In genomic region chr1:184845111-184846071, GRCm38 (mm10) we compare ENCODE assay signal across 8 mouse cellular contexts. TPM values are rescaled to one million over a fixed set of nuclear protein-coding genes. Genes with fewer than 3 reads are reported as not detected.
A peak's percentile ranks its signal among the peaks of the same experiment; 100 is the strongest.
DNase-seq lines count a peak whose midpoint lies in the region; ATAC-seq and TF ChIP-seq lines count a peak whose summit lies in the region.

No protein-coding gene starts in this region.

- peak overlapping the region; percentile 82 for H3K27ac ChIP-seq in heart, embryonic 11.5 days (ENCODE audit: low read depth, low read length)
- peak overlapping the region; percentile 91 for H3K27ac ChIP-seq in kidney, embryonic 15.5 days

- peak; percentile 97 for ATAC-seq in erythroblast, adult 5-6 weeks (replicated peaks; ENCODE audit: low FRiP score, poor library complexity, severe bottlenecking)
- ATAC-seq in heart, embryonic 11.5 days (replicated peaks; ENCODE audit: insufficient number of reproducible peaks, low FRiP score, low TSS enrichment), result peak; percentile 98
- ATAC-seq in kidney, embryonic 15.5 days (replicated peaks; ENCODE audit: low FRiP score), result peak; percentile 98

- TF ChIP-seq CTCF in C2C12 (IDR thresholded peaks at IDR 0.05; ENCODE audit: control insufficient read depth, insufficient read depth, insufficient read length), result no peak
- TF ChIP-seq CTCF in brain, embryonic 14.5 days (IDR thresholded peaks at IDR 0.05; ENCODE audit: borderline replicate concordance, extremely low read depth, insufficient read depth, insufficient read length), result no peak

- no peaks in the 10 kb centered on the region for H3K36me3 ChIP-seq in C2C12 (ENCODE audit: control insufficient read depth, insufficient read depth)
- no peaks in the 10 kb centered on the region for H3K36me3 ChIP-seq in heart, embryonic 11.5 days (ENCODE audit: control insufficient read depth, insufficient read depth, low read length)
- peaks cover 2% of the 10 kb centered on the region for H3K36me3 ChIP-seq in kidney, embryonic 15.5 days

- H3K9me3 ChIP-seq in heart, embryonic 11.5 days (replicated peaks; ENCODE audit: control insufficient read depth, low read length), result no peaks in the 10 kb centered on the region
- no peaks in the 10 kb centered on the region for H3K9me3 ChIP-seq in kidney, embryonic 15.5 days (replicated peaks)

- WGBS in heart, embryonic 11.5 days (ENCODE audit: insufficient replicate concordance), result under 1% methylated on average over 67 of the region's 67 CpGs
- under 1% methylated on average over 67 of the region's 67 CpGs for WGBS in kidney, embryonic 15.5 days

- peaks cover 13% of the 10 kb centered on the region for H3K4me1 ChIP-seq in heart, embryonic 11.5 days (ENCODE audit: control insufficient read depth, insufficient read depth, low read length)
- peaks cover 29% of the 10 kb centered on the region for H3K4me1 ChIP-seq in kidney, embryonic 15.5 days

- H3ac ChIP-seq in C2C12 (ENCODE audit: control insufficient read depth, insufficient read length, low read depth), result peak overlapping the region; percentile 78

- peak overlapping the region; percentile 93 for H3K9ac ChIP-seq in heart, embryonic 11.5 days (ENCODE audit: low read depth, low read length)
- H3K9ac ChIP-seq in kidney, embryonic 15.5 days, result peak overlapping the region; percentile 89

- peak overlapping the region; percentile 89 for H3K4me2 ChIP-seq in heart, embryonic 11.5 days
- peak overlapping the region; percentile 96 for H3K4me2 ChIP-seq in kidney, embryonic 15.5 days

- H3K79me3 ChIP-seq in C2C12 (ENCODE audit: low read depth), result no peaks in the 10 kb centered on the region

- no peaks in the 10 kb centered on the region for H3K27me3 ChIP-seq in C2C12 (ENCODE audit: control insufficient read depth, insufficient read depth, insufficient read length)
- peaks cover 17% of the 10 kb centered on the region; the same call in 1 of the 2 replicates for H3K27me3 ChIP-seq in heart, embryonic 11.5 days (ENCODE audit: control insufficient read depth, insufficient read depth, low read length)
- peaks cover 13% of the 10 kb centered on the region for H3K27me3 ChIP-seq in kidney, embryonic 15.5 days

- DNase-seq in brain, embryonic 14.5 days (ENCODE audit: low read depth), result peak; percentile 94
- peak; percentile 95 for DNase-seq in liver
- peak; percentile 49 to 83 for DNase-seq in monocyte, adult 2 months (ENCODE audit: low read depth in 1 of 2, low spot score in 2 of 2)
- DNase-seq in spleen, postnatal 14 days (ENCODE audit: low spot score in 2 of 2), result peak; percentile 81 to 84

- peaks cover 5% of the 10 kb centered on the region for H3K79me2 ChIP-seq in C2C12 (ENCODE audit: control insufficient read depth, insufficient read depth)

- TF ChIP-seq POLR2A in brain, embryonic 14.5 days (IDR thresholded peaks at IDR 0.05; ENCODE audit: borderline replicate concordance, extremely low read depth, insufficient read depth, insufficient read length, poor library complexity, severe bottlenecking), result peak; percentile 67; the same call in 1 of the 2 replicates

- H3K4me3 ChIP-seq in C2C12 (ENCODE audit: insufficient read depth, poor library complexity, severe bottlenecking), result peak overlapping the region; percentile 75
- peak overlapping the region; percentile 87 for H3K4me3 ChIP-seq in heart, embryonic 11.5 days (ENCODE audit: low read depth, low read length)
- H3K4me3 ChIP-seq in kidney, embryonic 15.5 days (replicated peaks), result peak overlapping the region; percentile 73

TF ChIP-seq in C2C12, 6 proteins besides CTCF, POLR2A, EP300 and RAD21:
- TF ChIP-seq MYOD1 (IDR thresholded peaks at IDR 0.05; ENCODE audit: control insufficient read depth, insufficient read length, low read depth), result no peak
- TF ChIP-seq FOSL1 (IDR thresholded peaks at IDR 0.05; ENCODE audit: insufficient read depth, low read length, poor library complexity, severe bottlenecking), result no peak
- no peak for TF ChIP-seq MYOG (IDR thresholded peaks at IDR 0.05; ENCODE audit: control insufficient read depth, extremely low read depth, insufficient read length)
- TF ChIP-seq MAX (IDR thresholded peaks at IDR 0.05), result no peak
- no peak for TF ChIP-seq USF1 (IDR thresholded peaks at IDR 0.05; ENCODE audit: low read depth)
- TF ChIP-seq CEBPB (IDR thresholded peaks at IDR 0.05; ENCODE audit: low read depth), result no peak

RNA-seq across cellular contexts. Expression of gene Marc2, which starts 0.9 kb away (rescaled TPM):
- polyA plus RNA-seq in C2C12 (2012; fragmentation: generic; extraction: Trizol), result 56.9 TPM
- 43.8 and 44.1 TPM in 2 replicates for polyA plus RNA-seq in brain, embryonic 14.5 days (2012; rRNA removed)
- total RNA-seq in erythroblast, adult 5-6 weeks (2015; ENCODE audit: low replicate concordance), result 31.6 and 35.5 TPM in 2 replicates
- 24.7 and 25.2 TPM in 2 replicates for total RNA-seq in erythroblast, adult 5-6 weeks (2017; ENCODE audit: low replicate concordance)
- polyA plus RNA-seq in heart, embryonic 11.5 days (2014; fragmentation: Nextera tagmentation; extraction: Ambion mirVana), result 97.0 and 104 TPM in 2 replicates
- 185 and 196 TPM in 2 replicates for polyA plus RNA-seq in kidney, embryonic 15.5 days (2015; fragmentation: Nextera tagmentation; extraction: Ambion mirVana)

RNA-seq across cellular contexts. Expression of gene Marc1, which starts 34.3 kb away (rescaled TPM):
- polyA plus RNA-seq in C2C12 (2012; fragmentation: generic; extraction: Trizol), result 0.01 TPM
- 0.10 and 0.33 TPM in 2 replicates for polyA plus RNA-seq in brain, embryonic 14.5 days (2012; rRNA removed)
- total RNA-seq in erythroblast, adult 5-6 weeks (2015; ENCODE audit: low replicate concordance), result not detected in 2 replicates
- total RNA-seq in erythroblast, adult 5-6 weeks (2017; ENCODE audit: low replicate concordance), result not detected in 2 replicates
- polyA plus RNA-seq in heart, embryonic 11.5 days (2014; fragmentation: Nextera tagmentation; extraction: Ambion mirVana), result 0.07 TPM in 1 of 2 replicates, not detected in the other
- 0.30 and 0.61 TPM in 2 replicates for polyA plus RNA-seq in kidney, embryonic 15.5 days (2015; fragmentation: Nextera tagmentation; extraction: Ambion mirVana)

RNA-seq across cellular contexts. Expression of gene C130074G19Rik, which starts 37.6 kb away (rescaled TPM):
- polyA plus RNA-seq in C2C12 (2012; fragmentation: generic; extraction: Trizol), result not detected
- polyA plus RNA-seq in brain, embryonic 14.5 days (2012; rRNA removed), result 4.4 and 7.8 TPM in 2 replicates
- not detected in 2 replicates for total RNA-seq in erythroblast, adult 5-6 weeks (2015; ENCODE audit: low replicate concordance)
- total RNA-seq in erythroblast, adult 5-6 weeks (2017; ENCODE audit: low replicate concordance), result not detected in 2 replicates
- polyA plus RNA-seq in heart, embryonic 11.5 days (2014; fragmentation: Nextera tagmentation; extraction: Ambion mirVana), result 0.37 and 0.60 TPM in 2 replicates
- polyA plus RNA-seq in kidney, embryonic 15.5 days (2015; fragmentation: Nextera tagmentation; extraction: Ambion mirVana), result 2.3 and 2.7 TPM in 2 replicates

Comparison
In these comparisons a context has a peak if more than half of its experiments do, and no peak if none do; other contexts are left out.
1. Peak in every context shown above with its lines: DNase-seq, ATAC-seq, H3K4me3 ChIP-seq and H3K27ac ChIP-seq.